Mouse (Mus musculus) olfactory bulb, adult 2 months (tissue): ENCODE measurements around the gene Crmp1. TPM values are rescaled to one million over a fixed set of nuclear protein-coding genes. Genes with fewer than 3 reads are reported as not detected.

Experiments
- H3K27ac ChIP-seq: fragments of 200-500 bp; 2 replicates; pipeline ENCODE4 v1.5.1; 2012; ENCODE audit warnings: low read depth, low read length; ENCODE audit not compliant: insufficient read depth
- H3K4me1 ChIP-seq: fragments of 200-500 bp; 2 replicates; pipeline ENCODE4 v1.6.1; 2012; ENCODE audit warnings: low read length; ENCODE audit not compliant: control insufficient read depth, insufficient read depth
- H3K4me3 ChIP-seq: fragments of 200-500 bp; 2 replicates; pipeline ENCODE4 v1.5.1; 2012; ENCODE audit warnings: mild to moderate bottlenecking, low read depth, low read length, moderate library complexity; ENCODE audit not compliant: insufficient read depth
- CTCF ChIP-seq: fragments of 200-500 bp; IDR thresholded peaks from 2 replicates; pipeline ENCODE4 v1.5.1; 2012; ENCODE audit warnings: low read depth, mild to moderate bottlenecking, low read length, moderate library complexity; ENCODE audit not compliant: insufficient read depth
- POLR2A ChIP-seq: fragments of 200-500 bp; IDR thresholded peaks from 2 replicates; pipeline ENCODE4 v1.6.1; 2012; ENCODE audit warnings: mild to moderate bottlenecking, low read depth, low read length, moderate library complexity; ENCODE audit not compliant: insufficient read depth
- WGBS: fragments of 180-500 bp; shearing (Covaris S2); methylation state at CpG from one replicate; pipeline ENCODE4 v1.1.7; 2018; 5-methylcytosine and 5-hydroxymethylcytosine counted together
- polyA plus RNA-seq: library from polyadenylated mRNA; stranded (reverse); fragments of >200 nt; gene quantifications from 2 replicates; pipeline ENCODE4 v1.2.4, GENCODE M21; 2012; ENCODE audit warnings: low replicate concordance; ENCODE audit not compliant: missing spikeins, insufficient read depth, insufficient read length

Crmp1 gene
- polyA plus RNA-seq, 1 experiment = not detected

DNA sequence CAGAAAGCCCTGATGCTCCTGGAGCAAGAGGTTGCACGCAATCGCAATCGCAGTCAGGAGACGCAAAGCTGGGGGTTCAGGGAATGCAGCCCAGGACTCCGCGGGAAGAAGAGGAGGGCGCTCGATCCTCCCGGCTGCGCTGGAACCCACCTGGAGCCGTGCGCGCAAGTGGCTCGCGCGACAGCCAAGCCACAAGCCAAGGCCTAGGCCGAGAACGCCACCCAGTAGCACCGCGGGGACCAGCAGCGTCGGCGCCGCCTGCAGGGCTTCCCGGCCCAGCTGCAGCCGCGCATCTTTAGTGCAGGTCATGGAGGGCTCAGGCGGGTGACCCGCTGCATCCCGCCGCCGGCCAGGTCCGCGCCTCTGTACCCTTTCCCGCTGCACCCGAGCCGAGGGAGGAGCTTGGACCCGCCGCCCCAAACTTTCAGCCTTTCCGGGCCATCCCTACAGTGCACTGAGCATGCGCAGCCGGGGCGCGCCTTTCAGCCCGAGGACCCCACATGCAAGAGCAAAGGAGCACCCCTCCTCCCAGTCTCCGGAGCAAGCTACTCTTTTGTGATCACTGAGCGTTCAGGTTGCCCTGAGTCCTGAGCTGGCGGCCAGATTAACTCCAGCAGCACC, 94.9 kb downstream of the Crmp1 start, which contains the start of gene Evc:
Gene Evc (minus strand): TSS at position 410 of the 621 bp plus-strand sequence.
- Histone ChIP-seq H3K4me1 (peaks cover 24% of the 10 kb centered on the region), H3K27ac (no peak within 1 kb of the TSS), H3K4me3 (peak within 1 kb of the TSS; percentile 61)
- under 1% methylated on average over 48 of the region's 48 CpGs for WGBS
- TF ChIP-seq CTCF (no peak), POLR2A (no peak)

DNA sequence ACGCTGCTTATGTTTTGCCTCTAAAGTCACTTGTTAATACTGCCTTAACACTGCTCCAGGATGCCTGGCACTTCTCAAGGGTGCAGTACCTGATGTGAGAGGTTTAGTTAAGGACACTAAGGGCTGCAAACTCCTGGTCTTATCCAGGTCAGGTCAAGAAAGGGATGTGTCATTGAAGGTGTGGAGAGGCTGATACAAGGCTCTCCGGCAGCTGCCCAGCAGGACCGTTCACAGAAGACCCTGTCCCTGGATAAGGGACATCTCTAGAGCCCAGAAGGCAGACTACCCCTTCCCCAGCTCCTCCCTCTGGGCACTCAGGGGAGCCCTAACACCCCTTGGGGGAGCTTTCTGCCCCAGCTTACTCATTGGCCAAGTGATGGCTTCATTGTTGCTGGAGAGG, 96.0 kb downstream of the Crmp1 start:
- TF ChIP-seq CTCF = no peak
- TF ChIP-seq POLR2A = no peak
- WGBS = 85% methylated on average over 3 of the region's 3 CpGs

DNA sequence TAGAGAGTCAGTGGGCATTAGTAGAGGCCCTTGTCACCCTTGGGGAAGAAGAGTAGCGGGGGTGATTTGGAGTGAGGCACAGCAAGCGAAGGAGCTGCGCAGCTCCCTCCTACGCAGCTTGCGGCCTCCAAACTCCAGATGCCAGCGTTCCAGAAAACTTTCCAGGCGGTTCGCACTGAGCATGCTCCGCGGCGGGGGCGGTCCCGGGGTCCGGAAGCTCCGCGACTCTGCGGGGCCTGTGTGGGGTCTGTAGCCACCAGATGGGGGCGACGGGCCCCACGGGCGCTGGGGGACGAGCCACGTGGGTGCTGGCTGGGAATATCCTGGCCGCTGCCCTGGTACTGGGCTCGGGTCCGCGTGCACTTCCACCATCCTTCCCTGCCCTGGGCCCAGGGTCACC, 96.5 kb downstream of the Crmp1 start, which contains the start of gene Evc2:
Gene Evc2 (plus strand): TSS at position 212 of the 400 bp plus-strand sequence.
- H3K4me3 ChIP-seq = peak within 1 kb of the TSS; percentile 52
- under 1% methylated on average over 27 of the region's 27 CpGs for WGBS
- TF ChIP-seq CTCF (no peak), POLR2A (no peak)
- no peak within 1 kb of the TSS for H3K27ac ChIP-seq
- H3K4me1 ChIP-seq = peaks cover 24% of the 10 kb centered on the region

More for the DNA sequence above, 96.0 kb downstream of the Crmp1 start:
- Histone ChIP-seq H3K27ac (no peak overlapping the region), H3K4me3 (peak overlapping the region; percentile 52; the same call in 1 of the 2 replicates), H3K4me1 (peaks cover 24% of the 10 kb centered on the region)

Other genes starting within 250 kb of the Crmp1 start
- gene Gm1043, start 156.6 kb upstream of the Crmp1 start, polyA plus RNA-seq = not detected in 2 replicates
- gene Evc, start 95.0 kb downstream of the Crmp1 start, polyA plus RNA-seq = not detected in 2 replicates
- gene Evc2, start 96.6 kb downstream of the Crmp1 start, polyA plus RNA-seq = not detected in 2 replicates